Mouse (Mus musculus): ENCODE measurements around the gene Notch3.

GRCm38 (mm10) chr17:32107877-32108276, 58.8 kb downstream of the Notch3 start:
- no peak for TF ChIP-seq EP300 (IDR thresholded peaks at IDR 0.05; ENCODE audit: low read depth)
- TF ChIP-seq CTCF (IDR thresholded peaks at IDR 0.05; ENCODE audit: low read depth) = no peak

Data from heart, postnatal 0 days (tissue).